Mouse (Mus musculus): ENCODE data around the gene Sik2.

GRCm38 (mm10) chr9:50941804-50942401, 67.0 kb downstream of the Sik2 start:
- TF ChIP-seq GATA1 (IDR thresholded peaks at IDR 0.05; ENCODE audit: low read length) (no peak), TAL1 (IDR thresholded peaks at IDR 0.05; ENCODE audit: low read length) (no peak)

Data from erythroblast, embryonic 14.5 days (primary cell).